Mouse (Mus musculus) stomach, postnatal 0 days (tissue): ENCODE measurements around the gene Akt1.

Experiments used
- CTCF ChIP-seq: IDR thresholded peaks from 2 replicates; pipeline ENCODE4 v1.5.1; 2016; ENCODE audit warnings: antibody characterized with exemption, low read depth, mild to moderate bottlenecking, moderate library complexity
- EP300 ChIP-seq: optimal IDR thresholded peaks from 2 replicates; pipeline ENCODE3; 2016; ENCODE audit warnings: antibody characterized with exemption

DNA sequence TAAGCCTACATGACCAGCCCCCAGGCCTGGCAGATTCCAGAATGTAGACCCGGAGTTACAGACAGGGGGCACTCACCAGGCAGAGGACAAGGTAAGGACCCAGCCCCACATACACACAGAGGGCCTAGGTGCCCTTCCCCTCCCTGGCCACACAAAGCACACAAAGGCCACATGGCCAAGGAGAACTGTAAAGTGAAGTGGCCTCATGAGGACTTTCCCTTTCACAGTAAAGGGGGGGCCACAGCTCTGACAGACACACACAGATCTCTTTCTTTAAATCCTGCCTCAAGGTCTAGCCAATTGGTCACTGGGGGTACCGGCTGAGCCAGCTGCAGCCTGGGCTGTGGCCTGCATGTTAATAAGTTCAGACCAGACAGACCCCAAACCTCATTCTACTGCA is 10.6 kb downstream of the Akt1 start:
- peak; percentile 9; the same call in 1 of the 2 replicates for TF ChIP-seq CTCF
- TF ChIP-seq EP300, result no peak
